Mouse (Mus musculus) left cerebral cortex, adult 18-20 months (tissue): ENCODE data around the gene Gm2001. TPM values are rescaled to one million over a fixed set of nuclear protein-coding genes. Genes with fewer than 3 reads are reported as not detected.
"Not testable (repeated sequence)": the region's sequence is repeated elsewhere in the genome, so short reads cannot be mapped to it uniquely, and the experiment has no call there.

Experiments used
- DNase-seq, 2 experiments: peaks; one replicate each; pipeline ENCODE4 v3.0.0; 2021 to 2022; ENCODE audit warnings: low spot score in 2 of 2, mixed read lengths in 1 of 2
- long read RNA-seq, 2 experiments: library from polyadenylated mRNA; stranded (forward); transcript quantifications; one replicate each; pipeline ENCODE4 v2.0.0; 2021
- total RNA-seq, 2 experiments: library from RNA; stranded (reverse); gene quantifications; 2 replicates each; pipeline ENCODE4 v1.2.3; 2021

Gm2001 gene
- total RNA-seq, result not detected
- long read RNA-seq, experiment 1, result 0 reads
- long read RNA-seq, experiment 2, result 0 reads

- not testable (repeated sequence) for DNase-seq
These were observed at the start of gene Gm2001 for GRCm38 (mm10) chr12:87842239-87842638. Gene Gm2001, minus strand, starts transcription at chr12:87842339.

DNA sequence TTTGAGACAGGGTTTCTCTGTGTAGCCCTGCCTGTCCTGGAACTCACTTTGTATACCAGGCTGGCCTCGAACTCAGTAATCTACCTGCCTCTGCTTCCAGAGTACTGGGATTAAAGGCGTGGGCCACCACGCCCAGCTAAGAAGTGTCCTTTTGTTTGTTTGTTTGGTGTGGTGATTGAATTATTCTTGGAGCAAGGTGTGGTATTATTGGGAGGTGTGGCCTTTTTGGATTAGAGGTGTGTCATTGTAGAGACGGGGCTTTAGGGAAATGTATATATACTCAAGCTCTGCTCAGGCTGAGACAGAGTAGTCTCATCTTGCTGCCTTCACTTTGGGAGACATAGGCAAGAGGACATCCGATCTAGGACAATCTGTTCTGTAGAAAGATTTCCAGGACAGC is 31.6 kb upstream of the Gm2001 start, which contains the start of gene Gm2016:
Gene Gm2016 (plus strand): TSS at position 301 of the 400 bp plus-strand sequence.
- DNase-seq, result not testable (repeated sequence)

- not testable (repeated sequence) for DNase-seq
These were observed 21.9 kb upstream of the Gm2001 start for GRCm38 (mm10) chr12:87864048-87864447.

DNA sequence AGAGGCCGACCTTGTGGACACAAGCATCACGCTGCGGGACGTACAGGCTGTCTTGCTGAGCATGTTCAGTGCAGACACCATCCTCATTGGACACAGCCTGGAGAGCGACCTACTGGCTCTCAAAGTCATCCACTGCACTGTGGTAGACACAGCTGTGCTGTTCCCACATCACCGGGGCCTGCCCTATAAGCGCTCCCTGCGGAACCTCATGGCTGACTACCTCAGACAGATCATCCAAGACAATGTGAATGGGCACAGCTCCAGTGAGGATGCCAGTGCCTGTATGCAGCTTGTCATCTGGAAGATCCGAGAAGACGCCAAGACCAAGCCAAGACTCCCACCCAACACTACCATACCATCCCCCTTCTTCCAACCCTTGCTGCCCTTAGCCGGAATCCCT is 21.5 kb upstream of the Gm2001 start:
- DNase-seq, result not testable (repeated sequence)

DNA sequence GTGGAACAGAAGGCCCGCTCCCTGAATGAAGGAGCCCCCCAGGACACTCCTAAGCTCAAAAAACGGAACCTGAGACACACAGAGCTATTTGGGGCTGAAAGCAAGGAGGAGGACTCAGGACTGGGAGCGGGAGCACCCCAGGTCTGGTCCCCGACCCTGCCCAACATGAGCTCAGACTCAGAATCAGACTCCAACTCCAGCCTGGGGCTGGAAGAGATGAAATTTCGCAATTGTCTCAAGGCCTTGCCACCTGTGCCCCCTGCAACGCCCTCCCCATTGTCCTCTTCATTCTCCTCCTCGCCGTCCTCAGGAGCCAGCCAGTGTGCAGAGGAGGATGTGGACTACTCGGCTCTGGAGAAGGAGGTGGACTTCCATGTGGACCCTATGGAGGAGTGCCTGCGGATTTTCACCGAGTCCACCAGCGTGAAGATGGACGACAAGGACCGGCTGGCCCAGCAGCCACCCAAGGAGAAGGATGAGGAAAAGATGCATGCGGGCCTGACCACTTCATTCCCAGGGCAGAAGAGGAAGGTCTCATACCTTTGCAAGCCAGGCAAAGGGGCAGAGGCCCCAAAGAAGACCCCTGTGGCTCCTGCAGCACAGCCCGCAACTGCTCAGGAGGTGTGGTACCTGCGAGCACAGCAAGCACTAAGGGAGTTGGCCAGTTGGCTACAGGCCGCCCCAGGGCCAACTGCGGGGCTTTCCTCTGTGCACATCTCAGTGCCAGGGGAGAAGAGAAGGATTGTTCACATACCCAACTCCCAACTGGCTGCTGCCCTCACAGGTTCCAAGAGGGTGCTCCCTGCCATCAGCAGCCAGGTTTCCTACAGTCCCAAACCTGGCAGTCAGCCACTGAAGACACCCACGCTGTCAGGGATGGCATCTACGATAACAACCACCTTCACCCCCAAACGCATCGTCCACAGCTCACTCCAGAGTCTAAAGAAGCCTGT is 19.9 kb upstream of the Gm2001 start:
- peak in 1 of 2 experiments; percentile 4 for DNase-seq

DNA sequence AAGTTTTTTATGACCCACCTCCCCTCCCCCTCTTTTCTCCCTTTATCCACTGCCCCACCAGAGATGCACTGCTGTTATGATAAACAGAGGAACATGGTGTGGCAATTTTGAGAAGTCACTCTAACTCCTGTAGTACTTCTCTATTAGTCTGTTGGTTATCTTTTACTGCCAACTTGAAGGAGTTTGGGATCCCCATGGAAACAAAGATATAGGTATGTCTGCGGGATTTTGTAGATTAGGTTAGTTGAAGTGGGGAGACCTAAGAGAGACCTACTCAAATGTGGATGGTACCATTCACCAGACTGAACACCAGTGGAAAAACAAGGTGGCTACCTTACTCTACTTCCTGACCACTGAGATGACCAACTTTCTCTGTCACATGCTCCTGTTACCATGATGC is 13.9 kb upstream of the Gm2001 start:
- not testable (repeated sequence) for DNase-seq

- DNase-seq, result not testable (repeated sequence)
These were observed 8.5 kb upstream of the Gm2001 start for GRCm38 (mm10) chr12:87850657-87851056.

DNA sequence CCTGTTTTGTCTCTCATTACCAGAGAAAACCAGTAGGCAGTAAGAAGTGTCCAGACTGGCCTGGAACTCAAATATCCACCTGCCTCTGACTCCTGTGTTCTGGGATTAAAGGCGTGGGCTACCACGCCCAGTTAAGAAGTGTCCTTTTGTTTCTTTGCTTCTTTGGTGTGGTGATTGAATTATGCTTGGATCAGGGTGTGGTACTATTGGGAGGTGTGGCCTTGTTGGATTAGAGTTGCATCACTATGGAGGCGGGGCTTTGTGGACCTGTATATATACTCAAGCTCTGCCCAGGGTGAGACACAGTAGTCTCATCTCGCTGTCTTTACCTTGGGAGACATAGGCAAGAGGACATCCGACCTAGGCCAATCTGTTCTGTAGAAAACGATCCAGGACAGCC is 25.9 kb downstream of the Gm2001 start, which contains the start of gene BB287469:
Gene BB287469 (plus strand): TSS at position 301 of the 400 bp plus-strand sequence.
- not testable (repeated sequence) for DNase-seq

DNA sequence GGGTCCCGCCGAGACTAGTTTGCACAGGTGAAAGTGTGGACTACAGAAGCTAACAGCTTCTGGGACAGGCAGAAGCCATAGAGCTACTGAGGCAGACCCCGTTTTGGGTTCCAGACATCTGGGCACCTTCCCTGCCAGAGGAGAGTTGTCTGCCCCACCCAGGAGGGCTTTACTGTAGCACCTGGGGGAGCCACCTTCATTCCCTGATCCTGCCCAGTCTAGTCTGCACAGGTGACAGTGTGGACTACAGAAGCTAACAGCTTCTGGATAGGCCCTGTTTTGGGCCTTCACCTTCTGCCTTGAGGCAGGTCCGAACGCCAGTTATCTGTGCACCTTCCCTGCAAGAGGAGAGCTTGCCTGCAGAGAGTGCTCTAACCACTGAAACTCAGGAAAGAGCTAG is 44.2 kb downstream of the Gm2001 start:
- DNase-seq, result not testable (repeated sequence)

DNA sequence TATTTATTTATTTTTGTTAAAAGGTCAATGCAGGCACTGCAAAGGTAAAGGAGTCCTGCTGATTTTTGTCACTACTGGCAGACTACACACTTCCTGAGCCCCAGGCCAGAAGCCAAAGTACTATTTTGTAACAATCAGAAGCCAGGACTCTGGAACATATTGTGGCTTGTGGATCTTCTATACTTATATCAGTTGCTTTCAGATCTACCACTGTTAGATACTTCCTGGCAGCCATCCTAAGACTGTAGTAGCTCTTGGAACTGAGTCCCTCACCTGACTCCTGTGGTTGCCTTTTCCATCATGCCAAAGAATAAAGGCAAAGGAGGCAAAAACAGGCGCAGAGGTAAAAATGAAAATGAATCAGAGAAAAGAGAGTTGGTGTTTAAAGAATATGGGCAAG is 46.9 kb downstream of the Gm2001 start, which contains the start of gene Gm21936:
Gene Gm21936 (plus strand): TSS at position 301 of the 400 bp plus-strand sequence.
- not testable (repeated sequence) for DNase-seq

Other genes with a start within 250 kb of the Gm2001 start
- gene Oog1, start 239.7 kb downstream of the Gm2001 start, total RNA-seq, result not detected
- gene Gm4027, start 223.5 kb downstream of the Gm2001 start, total RNA-seq, result not detected
- gene Gm16381, start 197.7 kb downstream of the Gm2001 start, total RNA-seq, result not detected
- not detected for gene Gm21319, start 66.6 kb downstream of the Gm2001 start, total RNA-seq
- gene Gm21936, start 46.8 kb downstream of the Gm2001 start, total RNA-seq, result not detected
- not detected for gene BB287469, start 25.8 kb downstream of the Gm2001 start, total RNA-seq
- not detected for gene Gm2016, start 31.7 kb upstream of the Gm2001 start, total RNA-seq
- gene Gm2022, start 53.0 kb upstream of the Gm2001 start, total RNA-seq, result not detected
- not detected for gene Gm2035, start 77.5 kb upstream of the Gm2001 start, total RNA-seq
- gene Gm2042, start 111.7 kb upstream of the Gm2001 start, total RNA-seq, result not detected
- gene Gm2075, start 169.5 kb upstream of the Gm2001 start, total RNA-seq, result not detected
- gene Gm6803, start 176.4 kb upstream of the Gm2001 start, total RNA-seq, result not detected
- not detected for gene Gm2056, start 184.7 kb upstream of the Gm2001 start, total RNA-seq
- not detected for gene Gm16368, start 241.4 kb upstream of the Gm2001 start, total RNA-seq